Mouse (Mus musculus) adipocyte (in vitro differentiated cells): ENCODE results near the gene Rnf19b.

Experiments
- DNase-seq: peaks from one replicate; pipeline ENCODE4 v3.0.0-alpha.2; 2016; ENCODE audit warnings: low spot score

Gene Rnf19b

GRCm38 (mm10) chr4:129034706-129035660 lies 23.1 kb upstream of the Rnf19b start:
- DNase-seq: peak; percentile 95

GRCm38 (mm10) chr4:129035851-129036445 lies 22.1 kb upstream of the Rnf19b start:
- peak; percentile 72 for DNase-seq

DNA sequence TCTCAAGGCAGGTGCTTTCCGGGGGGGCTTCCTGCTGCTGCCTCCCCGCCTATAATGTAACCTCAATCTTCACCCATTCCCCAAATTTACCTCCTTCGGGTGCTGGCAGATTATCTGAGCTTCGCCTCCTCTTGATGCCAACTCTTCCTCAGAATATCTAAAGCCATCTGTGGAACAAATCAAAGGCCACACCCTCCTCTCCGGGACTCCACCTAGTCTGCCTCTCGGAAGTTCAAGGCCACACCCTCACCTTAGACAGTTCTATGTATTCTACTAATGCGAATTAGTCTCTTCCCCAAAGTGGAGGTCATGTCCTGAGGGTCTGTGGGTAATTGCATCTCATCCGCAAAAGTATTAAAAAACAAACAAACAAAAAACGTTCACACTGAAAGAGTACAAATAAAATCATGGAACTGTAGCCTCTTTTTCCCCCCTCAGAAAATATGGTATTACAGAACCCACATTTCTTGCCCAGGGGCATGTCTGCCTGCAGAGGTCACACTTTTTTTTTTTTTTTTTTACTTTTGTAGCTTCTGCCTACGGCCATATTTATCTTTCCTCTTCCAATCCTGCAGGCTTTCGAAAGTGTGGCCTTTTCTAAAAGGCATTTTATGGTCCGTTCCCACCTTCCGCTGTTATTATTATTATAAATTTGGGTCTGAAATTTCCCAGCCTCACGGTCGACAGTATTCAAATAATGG lies 10.2 kb upstream of the Rnf19b start:
- DNase-seq: no peak

GRCm38 (mm10) chr4:129048501-129049305 lies 9.4 kb upstream of the Rnf19b start:
- no peak for DNase-seq

GRCm38 (mm10) chr4:129049306-129050011 lies 8.6 kb upstream of the Rnf19b start:
- DNase-seq: no peak

DNA sequence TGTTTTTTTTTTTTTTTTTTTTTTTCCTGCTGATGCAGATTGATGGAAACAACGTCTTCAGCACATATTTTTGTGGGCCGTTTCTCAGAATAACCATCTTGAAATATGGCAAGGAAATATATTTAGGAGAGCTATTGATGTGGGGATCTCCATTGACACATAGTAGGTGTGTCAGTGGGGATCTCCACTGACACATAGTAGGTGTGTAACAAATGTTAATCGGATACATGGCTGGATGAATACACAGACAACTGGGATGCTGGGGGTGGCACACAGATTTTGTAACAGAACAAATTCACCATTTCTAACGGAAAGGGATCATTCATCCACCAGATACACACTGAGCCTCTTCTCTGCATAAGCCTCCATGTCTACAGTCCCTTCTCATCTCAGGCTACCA lies 7.7 kb upstream of the Rnf19b start:
- no peak for DNase-seq

GRCm38 (mm10) chr4:129050901-129051417 lies 7.1 kb upstream of the Rnf19b start:
- DNase-seq: no peak

GRCm38 (mm10) chr4:129051461-129052183 lies 6.4 kb upstream of the Rnf19b start:
- DNase-seq: peak; percentile 31

GRCm38 (mm10) chr4:129054757-129055156 lies 3.3 kb upstream of the Rnf19b start:
- no peak for DNase-seq

DNA sequence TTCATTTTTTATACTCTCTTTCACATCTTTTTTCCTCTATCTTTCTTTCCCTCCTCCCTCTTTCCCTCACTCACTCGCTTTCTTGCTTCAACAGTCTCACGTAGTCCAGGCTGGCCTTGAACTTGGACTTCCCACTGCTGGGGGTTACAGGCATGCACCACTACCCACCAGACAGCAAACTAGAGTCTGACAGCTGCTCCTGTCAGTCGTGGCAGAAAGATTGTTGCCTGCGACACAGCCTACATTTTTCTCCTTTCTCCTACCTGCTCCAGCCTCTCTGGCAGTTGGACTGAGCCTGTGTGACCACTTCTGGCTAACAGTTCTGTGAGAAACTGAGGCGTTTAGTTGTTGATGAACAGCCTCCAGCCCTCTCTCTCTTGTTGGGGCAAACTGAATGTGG lies 2.5 kb upstream of the Rnf19b start:
- DNase-seq: no peak

GRCm38 (mm10) chr4:129057533-129058206 lies 401 bp upstream of the Rnf19b start:
- DNase-seq: peak; percentile 92

DNA sequence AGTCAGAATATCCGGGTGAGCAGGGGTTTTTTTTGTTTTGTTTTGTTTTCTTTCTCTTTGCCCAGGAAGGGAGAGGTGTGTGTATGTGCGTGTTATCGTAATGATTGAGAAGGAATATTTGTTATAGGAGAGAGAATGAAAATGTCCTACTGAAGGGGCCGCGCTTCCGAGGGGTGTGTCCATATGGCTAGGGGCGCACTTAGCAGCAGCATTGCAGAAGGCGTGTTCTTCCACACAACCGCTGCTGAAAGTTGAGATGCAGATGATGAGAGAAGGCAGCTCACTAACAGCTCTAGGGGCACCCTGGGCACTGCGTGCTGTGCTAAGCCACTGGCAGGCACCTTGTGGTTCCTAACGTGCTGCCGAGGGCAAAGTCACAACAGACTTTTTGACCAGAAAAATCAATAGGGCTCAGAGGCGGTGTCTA lies 1.1 kb downstream of the Rnf19b start:
- peak; percentile 38 for DNase-seq

- DNase-seq: peak; percentile 55
Measured at GRCm38 (mm10) chr4:129059922-129060321, 1.9 kb downstream of the Rnf19b start.

DNA sequence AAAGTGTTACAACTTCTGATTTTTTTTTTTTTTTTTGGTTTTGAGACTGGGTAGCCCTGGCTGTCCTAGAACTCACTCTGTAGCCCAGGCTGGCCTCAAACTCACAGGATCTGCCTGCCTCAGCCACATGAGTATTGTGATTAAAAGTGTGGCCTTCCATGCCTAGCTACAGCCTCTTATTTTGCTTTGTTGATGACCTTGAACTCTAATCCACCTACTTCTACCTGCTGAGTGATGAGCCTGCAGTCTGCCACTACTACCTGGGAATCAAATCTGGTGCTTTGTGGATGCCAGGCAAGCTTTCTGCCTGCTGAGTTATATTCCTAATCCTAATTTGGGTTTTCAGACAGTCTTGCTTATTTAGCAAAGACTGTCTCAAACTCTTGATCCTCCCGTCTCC lies 3.4 kb downstream of the Rnf19b start:
- no peak for DNase-seq

DNA sequence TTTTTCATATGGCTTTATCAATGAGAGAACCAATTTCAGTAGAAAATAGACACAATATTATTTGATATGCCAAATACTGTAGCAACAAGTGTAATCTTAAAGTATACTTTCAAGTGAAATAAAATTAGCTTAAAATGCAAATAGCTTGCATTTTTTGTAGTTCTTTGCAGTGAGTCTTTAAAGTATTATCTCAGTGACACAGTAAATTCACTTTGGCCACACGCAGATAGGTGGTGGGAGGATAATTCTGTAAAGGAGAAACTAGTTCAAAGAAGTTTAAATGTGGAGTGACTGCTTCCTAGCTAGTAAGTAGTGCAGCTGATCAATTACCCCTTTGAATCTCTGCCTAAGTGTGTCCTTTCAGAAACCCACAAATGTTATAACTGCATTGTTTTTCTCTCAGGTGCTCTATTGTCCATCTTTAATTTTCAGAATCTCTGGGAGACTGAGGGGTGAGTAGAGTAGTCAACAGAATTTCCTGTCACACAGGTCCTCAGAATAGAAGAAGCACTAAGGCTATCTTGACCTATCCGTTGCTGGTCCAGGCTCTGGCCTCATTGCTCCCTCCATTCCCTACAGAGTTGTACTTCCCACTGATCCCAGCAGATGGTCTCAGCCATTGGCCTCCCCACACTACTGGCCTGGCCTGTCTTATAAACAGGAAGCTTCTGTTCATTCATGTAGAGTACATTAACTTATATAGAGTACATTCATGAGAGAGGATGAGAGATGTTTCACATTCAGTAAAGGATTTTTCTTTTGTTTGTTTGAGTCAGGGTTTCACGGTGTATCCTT lies 4.4 kb downstream of the Rnf19b start:
- DNase-seq: no peak

DNA sequence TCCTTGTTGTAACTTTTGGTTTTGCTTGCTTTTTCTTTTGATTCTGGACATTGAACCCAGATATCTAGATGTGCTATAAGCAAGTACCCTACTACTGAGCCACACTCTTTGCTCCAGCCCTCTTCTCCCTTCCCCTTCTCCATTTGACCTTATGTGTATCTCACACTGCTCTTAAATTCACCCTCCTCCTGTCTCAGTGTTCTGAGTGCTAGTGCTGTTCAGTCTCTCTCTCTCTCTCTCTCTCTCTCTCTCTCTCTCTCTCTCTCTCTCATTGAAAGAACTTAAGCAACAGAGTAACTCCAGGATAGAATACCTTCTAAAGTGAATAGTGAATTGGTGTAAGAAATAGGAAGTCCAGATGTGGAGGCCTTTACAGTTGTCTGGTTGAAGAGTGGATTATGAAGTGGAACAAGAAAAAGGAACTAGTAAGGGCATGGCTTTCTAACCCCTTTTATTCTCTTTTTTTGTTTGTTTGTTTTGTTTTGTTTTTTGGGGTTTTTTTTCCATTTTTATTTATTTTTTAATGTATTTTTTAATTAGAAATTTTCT lies 7.7 kb downstream of the Rnf19b start:
- no peak for DNase-seq

- peak; percentile 32 for DNase-seq
Measured at GRCm38 (mm10) chr4:129067638-129068415, 9.8 kb downstream of the Rnf19b start.

DNA sequence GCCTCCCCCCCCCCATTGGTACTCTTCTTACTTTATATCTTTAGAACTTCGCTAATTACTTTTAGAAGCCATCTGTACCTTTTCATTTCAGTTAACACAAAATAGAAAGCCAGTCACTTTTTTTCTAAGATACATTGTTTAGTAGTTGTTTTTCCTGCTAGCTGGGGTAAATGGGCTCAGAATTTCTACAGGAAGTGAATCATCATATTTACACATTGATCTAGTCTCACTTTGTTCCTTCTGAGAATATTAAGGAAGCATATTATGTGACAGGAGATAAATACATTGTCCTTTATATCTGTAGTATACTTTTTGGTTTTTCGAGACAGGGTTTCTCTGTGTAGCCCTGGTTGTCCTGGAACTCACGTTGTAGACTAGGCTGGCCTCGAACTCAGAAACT lies 10.8 kb downstream of the Rnf19b start:
- DNase-seq: no peak
